Mouse (Mus musculus) stomach, postnatal 0 days (tissue): ENCODE measurements around the gene A630001G21Rik.

Source experiments
- CTCF ChIP-seq: IDR thresholded peaks from 2 replicates; pipeline ENCODE4 v1.5.1; 2016; ENCODE audit warnings: antibody characterized with exemption, low read depth, mild to moderate bottlenecking, moderate library complexity
- EP300 ChIP-seq: optimal IDR thresholded peaks from 2 replicates; pipeline ENCODE3; 2016; ENCODE audit warnings: antibody characterized with exemption

DNA sequence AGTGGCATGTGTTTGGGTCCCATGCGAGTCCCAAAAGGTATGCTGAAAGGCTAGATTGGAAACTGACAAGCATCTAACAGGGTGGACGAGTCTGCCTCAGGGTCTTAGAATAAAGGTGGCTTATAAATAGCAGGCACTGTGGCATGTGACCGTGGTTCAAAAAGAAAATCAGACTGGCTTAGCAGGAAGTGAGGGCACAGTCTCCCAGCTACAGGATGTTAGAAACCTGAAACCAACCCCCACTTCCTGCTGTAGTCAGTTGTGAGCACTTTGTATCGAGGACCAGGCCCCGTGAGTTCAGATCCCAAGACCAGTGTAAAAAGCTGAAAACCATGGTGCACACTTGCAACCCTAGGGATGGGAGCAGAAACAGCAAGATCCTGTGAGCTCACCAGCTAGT, 91.1 kb downstream of the A630001G21Rik start:
- TF ChIP-seq CTCF (no peak), EP300 (no peak)
